ENCODE assay signal across 33 mouse cellular contexts in the genomic region with DNA sequence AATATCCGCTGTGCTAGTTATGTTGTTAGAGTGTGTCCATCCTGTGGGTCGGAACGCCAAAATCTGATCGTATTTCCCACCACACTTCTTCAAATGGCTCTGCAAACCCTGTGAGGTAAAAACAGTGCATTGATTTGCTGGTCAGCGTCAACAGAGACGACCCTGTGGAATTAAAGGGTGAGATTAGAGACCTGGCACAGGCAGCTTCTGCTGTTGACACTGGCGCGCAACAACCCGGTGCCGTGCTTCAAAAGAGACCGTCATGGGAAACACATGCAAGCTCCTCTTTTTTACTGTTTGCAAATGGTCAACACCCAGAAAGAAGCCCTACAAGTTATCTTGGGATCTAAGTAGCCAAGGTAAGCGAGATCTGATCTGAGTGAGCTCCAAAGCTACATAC.
"Had no signal": no experiment of that assay in that cellular context is flagged by ENCODE, and none has a peak within 500 bp of the region (broad histone marks: within the 10 kb centered on the region; RNA-seq: fewer than 3 reads in every experiment).

No protein-coding gene starts in this region.

- H3K27ac ChIP-seq: heart, embryonic 10.5 days; heart, embryonic 13.5 days; heart, embryonic 15.5 days; hindbrain, embryonic 10.5 days; hindbrain, embryonic 12.5 days; hindbrain, embryonic 13.5 days; hindbrain, embryonic 14.5 days; hindbrain, embryonic 15.5 days; hindbrain, postnatal 0 days; intestine, embryonic 15.5 days; kidney, embryonic 15.5 days; kidney, postnatal 0 days; layer of hippocampus, adult 2 months had no signal

- H3K36me3 ChIP-seq: hindbrain, embryonic 15.5 days; intestine, embryonic 15.5 days had no signal

- H3K4me3 ChIP-seq: heart, embryonic 10.5 days; heart, embryonic 12.5 days; heart, embryonic 13.5 days; heart, embryonic 15.5 days; hindbrain, embryonic 10.5 days; hindbrain, embryonic 12.5 days; hindbrain, embryonic 13.5 days; hindbrain, embryonic 15.5 days; intestine, embryonic 15.5 days; kidney, embryonic 15.5 days; layer of hippocampus, adult 2 months had no signal

- DNase-seq: heart, postnatal 10 days; heart, postnatal 36 days; heart, postnatal 4 days; kidney, adult 11 months; kidney, adult 18-20 months; kidney, adult 2 months; kidney, adult 8-10 months; kidney, adult 9 months; kidney, postnatal 10 days; kidney, postnatal 14 days; kidney, postnatal 25 days; kidney, postnatal 36 days; kidney, postnatal 4 days; layer of hippocampus, adult 9-11 months; layer of hippocampus, postnatal 36 days had no signal

- H3K9ac ChIP-seq: heart, embryonic 12.5 days; heart, embryonic 13.5 days; heart, embryonic 15.5 days; hindbrain, embryonic 12.5 days; hindbrain, embryonic 13.5 days; hindbrain, embryonic 14.5 days; hindbrain, embryonic 15.5 days; intestine, embryonic 15.5 days; kidney, embryonic 15.5 days had no signal

- H3K4me2 ChIP-seq: heart, embryonic 11.5 days; heart, embryonic 12.5 days; heart, embryonic 13.5 days; heart, embryonic 15.5 days; hindbrain, embryonic 12.5 days; hindbrain, embryonic 13.5 days; hindbrain, embryonic 14.5 days; hindbrain, embryonic 15.5 days; intestine, embryonic 15.5 days; kidney, embryonic 15.5 days had no signal

- H3K4me1 ChIP-seq: heart, embryonic 10.5 days; hindbrain, embryonic 10.5 days; hindbrain, embryonic 12.5 days; hindbrain, embryonic 13.5 days; hindbrain, embryonic 15.5 days; kidney, embryonic 15.5 days had no signal

- H3K9me3 ChIP-seq: heart, embryonic 10.5 days; heart, embryonic 12.5 days; heart, embryonic 13.5 days; heart, embryonic 15.5 days; hindbrain, embryonic 10.5 days; hindbrain, embryonic 12.5 days; hindbrain, embryonic 13.5 days; hindbrain, embryonic 15.5 days; intestine, embryonic 15.5 days; kidney, embryonic 15.5 days had no signal

- ATAC-seq: hindbrain, embryonic 16.5 days; hindbrain, postnatal 0 days; intestine, embryonic 15.5 days; intestine, embryonic 16.5 days; intestine, postnatal 0 days had no signal

- H3K27me3 ChIP-seq: heart, embryonic 12.5 days; heart, embryonic 13.5 days; heart, embryonic 15.5 days; hindbrain, embryonic 12.5 days; hindbrain, embryonic 13.5 days; hindbrain, embryonic 15.5 days; intestine, embryonic 15.5 days; kidney, embryonic 15.5 days had no signal
